Comparison of ENCODE assay signal across 8 mouse cellular contexts in the genomic region with DNA sequence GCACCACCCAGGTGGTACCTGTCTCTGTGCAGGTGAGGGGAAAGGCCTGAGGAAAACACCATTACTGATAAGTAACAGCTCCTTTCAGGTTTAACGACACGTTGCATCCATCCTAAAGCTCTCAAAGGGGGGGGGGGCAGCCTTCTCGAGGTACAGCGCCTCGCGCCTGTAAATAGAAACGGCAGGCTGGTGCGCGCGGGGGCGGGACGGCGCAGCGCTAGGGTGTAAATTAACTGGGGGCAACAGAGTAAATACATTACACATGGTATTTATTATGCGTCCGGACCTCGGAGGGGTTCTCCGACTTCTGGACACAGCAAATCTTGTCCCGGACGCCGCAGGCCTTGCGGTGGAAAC.
DNase-seq lines count a peak whose midpoint lies in the region; ATAC-seq and TF ChIP-seq lines count a peak whose summit lies in the region.

No protein-coding gene starts in this region.

- H3K4me1 ChIP-seq in heart, postnatal 0 days (ENCODE audit: control insufficient read depth, insufficient read depth), result no peaks in the 10 kb centered on the region
- H3K4me1 ChIP-seq in hindbrain, embryonic 11.5 days (replicated peaks; ENCODE audit: control insufficient read depth, insufficient read depth, low read length), result no peaks in the 10 kb centered on the region; the same call in none of the 2 replicates
- H3K4me1 ChIP-seq in midbrain, embryonic 13.5 days (replicated peaks), result peaks cover 26% of the 10 kb centered on the region

- H3K4me2 ChIP-seq in heart, postnatal 0 days (ENCODE audit: low read depth, low read length), result peak overlapping the region; percentile 72
- H3K4me2 ChIP-seq in hindbrain, embryonic 11.5 days (replicated peaks; ENCODE audit: low read depth, low read length), result peak overlapping the region; percentile 57
- H3K4me2 ChIP-seq in midbrain, embryonic 13.5 days (replicated peaks), result peak overlapping the region; percentile 61

- H3K4me3 ChIP-seq in heart, postnatal 0 days (ENCODE audit: low read depth, low read length), result peak overlapping the region; percentile 56
- peak overlapping the region; percentile 31 for H3K4me3 ChIP-seq in hindbrain, embryonic 11.5 days (ENCODE audit: low read depth, low read length)
- H3K4me3 ChIP-seq in midbrain, embryonic 13.5 days (replicated peaks), result peak overlapping the region; percentile 39

- H3K9ac ChIP-seq in heart, postnatal 0 days (replicated peaks; ENCODE audit: low read depth, low read length), result peak overlapping the region; percentile 64
- peak overlapping the region; percentile 53; the same call in 1 of the 2 replicates for H3K9ac ChIP-seq in hindbrain, embryonic 11.5 days (ENCODE audit: low read depth, low read length)
- peak overlapping the region; percentile 67 for H3K9ac ChIP-seq in midbrain, embryonic 13.5 days (replicated peaks)

- no peak for TF ChIP-seq EP300 in heart, postnatal 0 days (IDR thresholded peaks at IDR 0.05; ENCODE audit: low read depth)

- no peak for DNase-seq in heart, postnatal 0 days (ENCODE audit: low spot score)
- no peak for DNase-seq in heart, postnatal 25 days (ENCODE audit: low spot score)
- peak; percentile 35 for DNase-seq in brain, adult 2 months (ENCODE audit: low read depth, low spot score)
- no peak for DNase-seq in hindbrain, embryonic 11.5 days (ENCODE audit: low spot score)
- no peak for DNase-seq in thymus, adult 18-20 months
- DNase-seq in T-cell, adult 2 months (ENCODE audit: low spot score), result no peak

- intact Hi-C loops in heart, postnatal 25 days (cut with DNase I), result loop anchor here (5.0 to 10.0 kb wide), 4 partner anchors 142 to 445 kb away; no protein-coding TSS in a partner anchor

- ATAC-seq in heart, postnatal 0 days (ENCODE audit: insufficient read depth, low read depth), result no peak
- no peak; the same call in 1 of the 2 replicates for ATAC-seq in hindbrain, embryonic 11.5 days (ENCODE audit: low FRiP score)
- no peak for ATAC-seq in midbrain, embryonic 13.5 days
- no peak for ATAC-seq in monocyte, adult 5-6 weeks (replicated peaks; ENCODE audit: insufficient number of reproducible peaks, low FRiP score, low TSS enrichment, poor library complexity, severe bottlenecking)

- H3K9me3 ChIP-seq in heart, postnatal 0 days (replicated peaks; ENCODE audit: control insufficient read depth, low read length), result no peaks in the 10 kb centered on the region
- H3K9me3 ChIP-seq in hindbrain, embryonic 11.5 days (ENCODE audit: control insufficient read depth, low read length), result no peaks in the 10 kb centered on the region
- H3K9me3 ChIP-seq in midbrain, embryonic 13.5 days, result no peaks in the 10 kb centered on the region

- WGBS in heart, postnatal 0 days, result 11% methylated on average over 22 of the region's 22 CpGs
- 5% methylated on average over 22 of the region's 22 CpGs for WGBS in hindbrain, embryonic 11.5 days
- 7% methylated on average over 22 of the region's 22 CpGs for WGBS in midbrain, embryonic 13.5 days

- H3K27ac ChIP-seq in heart, postnatal 0 days (ENCODE audit: low read depth), result peak overlapping the region; percentile 71
- peak overlapping the region; percentile 77 for H3K27ac ChIP-seq in hindbrain, embryonic 11.5 days (ENCODE audit: low read depth, low read length)
- H3K27ac ChIP-seq in midbrain, embryonic 13.5 days, result peak overlapping the region; percentile 89

- TF ChIP-seq CTCF in heart, postnatal 0 days (IDR thresholded peaks at IDR 0.05; ENCODE audit: low read depth), result no peak

- peaks cover 4% of the 10 kb centered on the region; the same call in 1 of the 2 replicates for H3K27me3 ChIP-seq in heart, postnatal 0 days (ENCODE audit: control insufficient read depth, insufficient read depth, low read length)
- H3K27me3 ChIP-seq in hindbrain, embryonic 11.5 days (ENCODE audit: control insufficient read depth, insufficient read depth, low read length), result peaks cover 32% of the 10 kb centered on the region
- H3K27me3 ChIP-seq in midbrain, embryonic 13.5 days, result peaks cover 80% of the 10 kb centered on the region

- H3K36me3 ChIP-seq in heart, postnatal 0 days (replicated peaks; ENCODE audit: control insufficient read depth, insufficient read depth, low read length), result no peaks in the 10 kb centered on the region
- no peaks in the 10 kb centered on the region for H3K36me3 ChIP-seq in hindbrain, embryonic 11.5 days (ENCODE audit: control insufficient read depth, insufficient read depth, low read length)
- no peaks in the 10 kb centered on the region for H3K36me3 ChIP-seq in midbrain, embryonic 13.5 days
